ENCODE assay signal across 25 mouse cellular contexts in the genomic region with DNA sequence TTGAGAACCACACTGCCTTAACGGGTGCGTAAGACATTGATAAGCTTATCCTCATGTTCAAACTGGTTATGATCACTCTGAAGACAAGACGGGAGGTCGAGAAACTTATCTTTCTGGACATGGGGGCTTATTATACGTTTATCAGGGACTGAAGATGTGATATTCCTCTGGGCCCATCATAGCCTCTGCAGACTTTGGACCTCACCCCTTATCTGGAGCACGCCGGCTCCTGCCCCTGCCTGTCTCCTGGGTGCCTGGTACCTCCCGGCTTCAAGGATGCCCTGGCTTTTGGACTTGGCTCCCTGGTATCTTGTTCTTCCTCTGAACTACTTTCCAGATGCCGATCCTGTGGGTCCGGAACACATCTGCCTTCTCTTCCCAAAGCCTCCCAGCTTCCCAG. TPM values are rescaled to one million over a fixed set of nuclear protein-coding genes. Genes with fewer than 3 reads are reported as not detected.
"Had no signal": no experiment of that assay in that cellular context is flagged by ENCODE, and none has a peak within 500 bp of the region (broad histone marks: within the 10 kb centered on the region; RNA-seq: fewer than 3 reads in every experiment).

No protein-coding gene starts in this region.

- H3K9ac ChIP-seq: limb, embryonic 13.5 days; lung, embryonic 15.5 days; midbrain, embryonic 13.5 days; neural tube, embryonic 13.5 days had no signal

- ATAC-seq: midbrain, embryonic 13.5 days; midbrain, embryonic 16.5 days had no signal

- H3K9me3 ChIP-seq: limb, embryonic 10.5 days; limb, embryonic 13.5 days; lung, embryonic 15.5 days; megakaryocyte, embryonic 14.5 days; midbrain, embryonic 10.5 days; midbrain, embryonic 13.5 days; neural tube, embryonic 13.5 days had no signal

- H3K4me2 ChIP-seq: limb, embryonic 13.5 days; lung, embryonic 15.5 days; midbrain, embryonic 13.5 days; neural tube, embryonic 13.5 days had no signal

- H3K27me3 ChIP-seq: limb, embryonic 13.5 days; lung, embryonic 15.5 days; midbrain, embryonic 13.5 days; neural tube, embryonic 13.5 days had no signal

- H3K4me3 ChIP-seq: layer of hippocampus, adult 2 months; limb, embryonic 10.5 days; limb, embryonic 13.5 days; lung, embryonic 15.5 days; megakaryocyte, embryonic 14.5 days; midbrain, embryonic 10.5 days; midbrain, embryonic 13.5 days; myocyte; neural tube, embryonic 13.5 days had no signal

- H3K27ac ChIP-seq: kidney, postnatal 0 days; layer of hippocampus, adult 2 months; limb, embryonic 10.5 days; limb, embryonic 13.5 days; lung, embryonic 15.5 days; midbrain, embryonic 10.5 days; midbrain, embryonic 13.5 days; neural tube, embryonic 13.5 days had no signal

- H3K36me3 ChIP-seq: limb, embryonic 10.5 days; limb, embryonic 13.5 days; lung, embryonic 15.5 days; midbrain, embryonic 10.5 days; midbrain, embryonic 13.5 days; neural tube, embryonic 13.5 days had no signal

- DNase-seq: layer of hippocampus, adult 9-11 months; lung, adult 18-20 months; lung, postnatal 10 days; lung, postnatal 36 days; retina, postnatal 1 day; right cerebral cortex, postnatal 25 days; thymus, adult 2 months; thymus, postnatal 14 days; thymus, postnatal 4 days had no signal

RNA-seq across cellular contexts. Expression of gene Slc45a1, which starts 37.6 kb away (rescaled TPM):
- total RNA-seq: liver, adult 2 months; monocyte, adult 5-6 weeks; neutrophil, adult 5-6 weeks had no signal
- polyA plus RNA-seq: kidney, embryonic 14.5 days; liver, adult 2 months; myocyte; spleen, adult 2 months had no signal
